Mouse (Mus musculus) spleen, adult 2 months (tissue): ENCODE results near the gene Hist1h3b.

Experiments
- CTCF ChIP-seq: fragments of 200-500 bp; IDR thresholded peaks from 2 replicates; pipeline ENCODE4 v1.5.1; 2011; ENCODE audit warnings: mild to moderate bottlenecking, inconsistent platforms; ENCODE audit not compliant: insufficient read depth, insufficient read length, insufficient replicate concordance; ENCODE audit errors: extremely low read depth
- POLR2A ChIP-seq: fragments of 200-500 bp; IDR thresholded peaks from 2 replicates; pipeline ENCODE4 v1.6.1; 2011; ENCODE audit warnings: low read depth, low read length, inconsistent platforms

DNA sequence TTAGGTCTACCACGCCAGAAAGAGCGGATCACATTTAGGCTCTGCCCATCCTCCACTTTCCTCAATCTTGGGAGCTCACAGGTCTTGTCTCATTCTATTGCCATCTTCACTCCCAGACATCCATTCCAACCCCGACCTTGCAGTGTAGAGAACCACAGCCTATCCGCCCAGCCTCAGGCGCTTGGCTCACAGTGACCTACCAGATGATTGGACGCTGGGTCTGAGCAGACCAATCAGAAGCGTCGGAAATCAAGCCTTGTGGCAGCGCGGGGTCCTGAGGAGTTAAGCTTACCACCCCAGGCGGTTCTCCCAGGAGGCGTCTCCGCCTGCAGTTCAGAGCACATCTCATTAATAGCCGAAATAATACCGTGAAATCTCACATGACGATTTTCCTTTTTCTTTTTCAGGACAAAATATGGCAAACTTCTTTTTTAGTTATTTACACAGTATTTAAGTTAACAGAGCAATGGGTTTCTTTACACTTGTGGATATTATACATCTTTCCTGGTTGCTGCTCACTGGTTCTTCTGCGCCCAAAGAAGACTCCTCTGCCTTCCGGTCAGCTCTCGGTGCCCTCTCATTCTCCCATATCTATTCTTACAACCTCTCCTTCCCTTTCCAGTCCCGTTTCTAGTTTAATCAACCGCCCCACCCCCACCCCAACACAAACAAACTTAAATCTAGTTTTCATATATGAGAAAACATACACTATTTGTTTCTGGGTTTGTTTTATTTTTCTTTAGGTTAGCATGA, 20.7 kb downstream of the Hist1h3b start:
- no peak for TF ChIP-seq CTCF
- no peak for TF ChIP-seq POLR2A
